Mouse (Mus musculus) thymus, adult 2 months (tissue): ENCODE results near the gene Ephb1.

Experiments used
- CTCF ChIP-seq: fragments of 200-500 bp; IDR thresholded peaks from 2 replicates; pipeline ENCODE4 v1.5.1; 2012; ENCODE audit warnings: mild to moderate bottlenecking, control low read depth, low read length, moderate library complexity, borderline replicate concordance; ENCODE audit not compliant: control insufficient read depth, poor library complexity, insufficient read depth; ENCODE audit errors: extremely low read depth
- POLR2A ChIP-seq: fragments of 200-500 bp; IDR thresholded peaks from 2 replicates; pipeline ENCODE4 v1.6.1; 2012; ENCODE audit warnings: mild to moderate bottlenecking, low read length, control low read depth, moderate library complexity; ENCODE audit not compliant: control insufficient read depth, poor library complexity, insufficient read depth; ENCODE audit errors: extremely low read depth

DNA sequence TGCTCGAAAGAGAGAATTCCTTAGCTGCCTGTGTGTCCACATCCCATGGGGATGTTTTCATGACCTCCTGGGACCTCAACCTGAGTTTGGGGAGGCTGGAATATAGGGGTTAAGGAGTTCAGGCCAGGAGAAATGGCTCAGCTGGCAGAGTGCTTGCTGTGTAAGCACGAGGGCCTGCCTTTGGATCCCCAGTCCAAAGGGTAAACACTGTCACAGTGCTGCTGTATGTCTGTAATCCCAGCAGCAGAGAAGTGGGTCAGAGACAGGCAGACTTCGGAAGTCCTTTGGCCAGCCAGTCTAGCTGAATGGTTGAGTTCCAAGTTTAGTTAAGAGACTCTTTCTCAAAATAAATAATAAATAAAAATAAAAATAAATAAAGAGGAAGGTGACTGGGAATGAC is 48.2 kb upstream of the Ephb1 start:
- TF ChIP-seq CTCF: no peak
- no peak for TF ChIP-seq POLR2A
